Mouse (Mus musculus): ENCODE measurements around the gene Abi3bp. TPM values are rescaled to one million over a fixed set of nuclear protein-coding genes. Genes with fewer than 3 reads are reported as not detected.

Gene Abi3bp
- polyA plus RNA-seq, 1 experiment, result 0.01 TPM

DNA sequence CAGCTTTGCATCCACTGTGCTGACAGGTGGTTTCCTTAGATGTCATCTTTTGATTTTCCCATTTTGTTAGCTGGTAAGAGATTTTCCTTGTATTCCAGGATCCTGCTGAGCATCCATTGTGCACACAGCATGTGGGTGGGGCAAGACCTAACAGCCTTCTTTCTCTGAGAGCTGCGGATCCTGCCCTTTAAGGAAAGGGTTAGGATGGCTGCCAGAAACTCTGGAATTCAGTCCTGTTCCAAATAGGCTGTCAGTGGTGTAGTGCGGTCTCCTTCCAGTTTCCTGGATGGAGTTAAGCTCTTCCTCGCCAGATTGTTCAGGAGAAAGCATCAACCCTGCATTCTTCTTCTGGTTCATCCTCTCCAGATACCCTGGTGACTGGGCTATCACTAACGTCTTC lies 8.8 kb downstream of the Abi3bp start:
- no peak overlapping the region for H3ac ChIP-seq (ENCODE audit: control insufficient read depth, insufficient read length)
- no peaks in the 10 kb centered on the region for H3K36me3 ChIP-seq (ENCODE audit: control insufficient read depth, insufficient read depth)
- TF ChIP-seq MYOD1 (IDR thresholded peaks at IDR 0.05; ENCODE audit: control insufficient read depth in 1 of 3, insufficient read length in 2 of 3, low read depth in 2 of 3) (no peak), TCF12 (IDR thresholded peaks at IDR 0.05; ENCODE audit: insufficient read depth, poor library complexity, severe bottlenecking) (no peak)

GRCm38 (mm10) chr16:56490861-56491260 lies 13.2 kb downstream of the Abi3bp start:
- H3ac ChIP-seq (ENCODE audit: control insufficient read depth, insufficient read length), result no peak overlapping the region
- H3K36me3 ChIP-seq (ENCODE audit: control insufficient read depth, insufficient read depth), result no peaks in the 10 kb centered on the region
- no peak for TF ChIP-seq POLR2AphosphoS2 (IDR thresholded peaks at IDR 0.05; ENCODE audit: insufficient read length, low read depth)
- TF ChIP-seq REST (IDR thresholded peaks at IDR 0.05; ENCODE audit: insufficient read depth, insufficient read length), result no peak
- no peak for TF ChIP-seq TCF3 (IDR thresholded peaks at IDR 0.05; ENCODE audit: insufficient read length, low read depth)
- no peak for TF ChIP-seq USF1 (IDR thresholded peaks at IDR 0.05; ENCODE audit: low read depth)
- TF ChIP-seq POLR2A (IDR thresholded peaks at IDR 0.05; ENCODE audit: insufficient read length, low read depth), result no peak
- TF ChIP-seq TCF12 (IDR thresholded peaks at IDR 0.05; ENCODE audit: insufficient read depth, poor library complexity, severe bottlenecking), result no peak
- H3K4me2 ChIP-seq (ENCODE audit: low read depth), result no peak overlapping the region
- no peak overlapping the region for H3K4me3 ChIP-seq
- H3K79me2 ChIP-seq (ENCODE audit: control insufficient read depth, insufficient read depth), result no peaks in the 10 kb centered on the region
- no peaks in the 10 kb centered on the region for H3K27me3 ChIP-seq (ENCODE audit: control insufficient read depth, insufficient read depth, insufficient read length)

More for the DNA sequence above, 8.8 kb downstream of the Abi3bp start:
- H3K79me2 ChIP-seq (ENCODE audit: control insufficient read depth, insufficient read depth), result no peaks in the 10 kb centered on the region
- no peaks in the 10 kb centered on the region for H3K27me3 ChIP-seq (ENCODE audit: control insufficient read depth, insufficient read depth, insufficient read length)
- H3K4me2 ChIP-seq (ENCODE audit: low read depth), result no peak overlapping the region
- H3K4me3 ChIP-seq, result no peak overlapping the region

GRCm38 (mm10) chr16:56495266-56495665 lies 17.6 kb downstream of the Abi3bp start:
- TF ChIP-seq MYOD1 (IDR thresholded peaks at IDR 0.05; ENCODE audit: control insufficient read depth in 1 of 3, insufficient read length in 2 of 3, low read depth in 2 of 3) (no peak), POLR2A (IDR thresholded peaks at IDR 0.05; ENCODE audit: insufficient read length, low read depth) (no peak), POLR2AphosphoS2 (IDR thresholded peaks at IDR 0.05; ENCODE audit: insufficient read length, low read depth) (no peak), USF1 (IDR thresholded peaks at IDR 0.05; ENCODE audit: low read depth) (no peak), CEBPB (IDR thresholded peaks at IDR 0.05; ENCODE audit: insufficient read depth, poor library complexity, severe bottlenecking) (no peak), REST (IDR thresholded peaks at IDR 0.05; ENCODE audit: insufficient read depth, insufficient read length) (no peak), MAX (IDR thresholded peaks at IDR 0.05; ENCODE audit: low read depth) (no peak), E2F4 (IDR thresholded peaks at IDR 0.05; ENCODE audit: insufficient read depth) (no peak), MYOG (IDR thresholded peaks at IDR 0.05; ENCODE audit: control insufficient read depth in 1 of 3, insufficient read depth in 1 of 3, insufficient read length in 2 of 3, low read depth in 2 of 3) (no peak), SRF (IDR thresholded peaks at IDR 0.05; ENCODE audit: control insufficient read depth, insufficient read length, low read depth) (no peak), TCF3 (IDR thresholded peaks at IDR 0.05; ENCODE audit: insufficient read length, low read depth) (no peak), TCF12 (IDR thresholded peaks at IDR 0.05; ENCODE audit: insufficient read depth, poor library complexity, severe bottlenecking) (no peak)
- Histone ChIP-seq H3K36me3 (ENCODE audit: control insufficient read depth, insufficient read depth) (no peaks in the 10 kb centered on the region), H3ac (ENCODE audit: control insufficient read depth, insufficient read length) (no peak overlapping the region), H3K79me2 (ENCODE audit: control insufficient read depth, insufficient read depth) (no peaks in the 10 kb centered on the region), H3K27me3 (ENCODE audit: control insufficient read depth, insufficient read depth, insufficient read length) (no peaks in the 10 kb centered on the region), H3K4me3 (no peak overlapping the region), H3K4me2 (ENCODE audit: low read depth) (no peak overlapping the region)

DNA sequence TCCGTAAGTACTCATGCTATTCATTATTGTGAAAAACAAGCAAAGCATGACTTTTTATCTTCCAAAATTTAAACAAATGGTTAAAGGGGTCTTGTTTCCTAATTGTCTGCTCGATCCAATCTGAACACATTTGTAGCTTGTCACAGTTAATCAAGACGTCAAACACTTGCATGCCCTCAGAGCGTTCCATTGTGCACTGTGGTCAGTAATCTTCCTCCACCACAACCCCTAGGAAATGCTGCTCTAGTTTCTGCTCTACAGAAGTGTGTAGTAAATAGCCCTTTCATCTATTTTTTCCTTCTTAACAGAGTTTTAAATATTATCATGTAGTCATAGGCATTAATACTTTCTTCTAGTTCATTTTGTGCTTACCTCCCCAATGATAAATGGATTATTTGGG lies 19.1 kb downstream of the Abi3bp start:
- Histone ChIP-seq H3K27me3 (ENCODE audit: control insufficient read depth, insufficient read depth, insufficient read length) (no peaks in the 10 kb centered on the region), H3K79me2 (ENCODE audit: control insufficient read depth, insufficient read depth) (no peaks in the 10 kb centered on the region), H3K4me3 (no peak overlapping the region), H3ac (ENCODE audit: control insufficient read depth, insufficient read length) (no peak overlapping the region), H3K4me2 (ENCODE audit: low read depth) (no peak overlapping the region), H3K36me3 (ENCODE audit: control insufficient read depth, insufficient read depth) (no peaks in the 10 kb centered on the region)
- no peak for TF ChIP-seq CEBPB (IDR thresholded peaks at IDR 0.05; ENCODE audit: insufficient read depth, poor library complexity, severe bottlenecking)
- no peak for TF ChIP-seq SRF (IDR thresholded peaks at IDR 0.05; ENCODE audit: control insufficient read depth, insufficient read length, low read depth)

DNA sequence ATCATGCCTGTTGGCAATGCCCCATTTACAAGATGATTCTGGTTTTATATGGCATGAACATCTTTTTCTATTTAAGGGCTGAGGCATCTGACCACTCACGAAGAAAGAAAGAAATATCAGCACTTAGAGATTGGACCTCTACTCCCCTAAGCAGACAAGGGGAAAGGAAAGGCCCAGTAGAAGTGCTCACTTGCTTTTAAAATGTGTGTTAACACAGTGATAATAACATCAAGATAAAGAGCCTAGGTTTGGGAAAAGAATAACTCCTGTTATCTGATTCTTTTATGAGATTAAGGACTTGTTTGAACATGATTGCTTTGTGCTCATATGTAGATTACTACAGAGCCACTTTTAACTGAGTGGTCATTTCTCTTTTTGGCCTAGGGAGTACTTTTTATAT lies 21.0 kb downstream of the Abi3bp start:
- no peaks in the 10 kb centered on the region for H3K79me2 ChIP-seq (ENCODE audit: control insufficient read depth, insufficient read depth)
- no peak overlapping the region for H3K4me2 ChIP-seq (ENCODE audit: low read depth)
- no peak overlapping the region for H3ac ChIP-seq (ENCODE audit: control insufficient read depth, insufficient read length)
- H3K27me3 ChIP-seq (ENCODE audit: control insufficient read depth, insufficient read depth, insufficient read length), result no peaks in the 10 kb centered on the region
- TF ChIP-seq TCF3 (IDR thresholded peaks at IDR 0.05; ENCODE audit: insufficient read length, low read depth), result no peak
- TF ChIP-seq REST (IDR thresholded peaks at IDR 0.05; ENCODE audit: insufficient read depth, insufficient read length), result no peak
- TF ChIP-seq SRF (IDR thresholded peaks at IDR 0.05; ENCODE audit: control insufficient read depth, insufficient read length, low read depth), result no peak
- TF ChIP-seq TCF12 (IDR thresholded peaks at IDR 0.05; ENCODE audit: insufficient read depth, poor library complexity, severe bottlenecking), result no peak
- no peak for TF ChIP-seq CEBPB (IDR thresholded peaks at IDR 0.05; ENCODE audit: insufficient read depth, poor library complexity, severe bottlenecking)
- no peak for TF ChIP-seq USF1 (IDR thresholded peaks at IDR 0.05; ENCODE audit: low read depth)
- no peak for TF ChIP-seq E2F4 (IDR thresholded peaks at IDR 0.05; ENCODE audit: insufficient read depth)
- no peak for TF ChIP-seq POLR2AphosphoS2 (IDR thresholded peaks at IDR 0.05; ENCODE audit: insufficient read length, low read depth)
- no peak overlapping the region for H3K4me3 ChIP-seq
- H3K36me3 ChIP-seq (ENCODE audit: control insufficient read depth, insufficient read depth), result no peaks in the 10 kb centered on the region

DNA sequence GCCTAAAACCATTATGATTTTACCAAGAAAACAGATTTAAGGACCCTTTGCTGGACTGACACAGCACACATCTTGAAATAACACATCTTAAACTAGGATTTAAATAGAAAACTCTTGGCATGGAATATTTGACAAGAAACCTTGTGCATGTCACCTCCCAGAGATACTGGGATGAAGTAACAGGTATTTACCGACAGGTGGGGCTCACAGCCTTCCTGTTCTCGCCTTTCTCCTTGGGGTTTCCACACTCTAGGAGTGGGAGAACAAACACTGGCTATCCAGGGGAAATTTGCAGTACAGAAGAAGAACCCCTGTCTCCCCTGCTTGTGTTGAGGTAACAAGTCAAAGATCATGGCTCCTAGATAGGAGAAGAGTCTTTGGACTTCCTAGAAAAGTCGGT lies 22.8 kb downstream of the Abi3bp start:
- no peaks in the 10 kb centered on the region for H3K27me3 ChIP-seq (ENCODE audit: control insufficient read depth, insufficient read depth, insufficient read length)
- no peak overlapping the region for H3ac ChIP-seq (ENCODE audit: control insufficient read depth, insufficient read length)
- H3K36me3 ChIP-seq (ENCODE audit: control insufficient read depth, insufficient read depth), result no peaks in the 10 kb centered on the region
- H3K79me2 ChIP-seq (ENCODE audit: control insufficient read depth, insufficient read depth), result no peaks in the 10 kb centered on the region
- no peak overlapping the region for H3K4me2 ChIP-seq (ENCODE audit: low read depth)
- no peak for TF ChIP-seq MYOG (IDR thresholded peaks at IDR 0.05; ENCODE audit: control insufficient read depth in 1 of 3, insufficient read depth in 1 of 3, insufficient read length in 2 of 3, low read depth in 2 of 3)
- TF ChIP-seq TCF12 (IDR thresholded peaks at IDR 0.05; ENCODE audit: insufficient read depth, poor library complexity, severe bottlenecking), result no peak
- no peak for TF ChIP-seq SRF (IDR thresholded peaks at IDR 0.05; ENCODE audit: control insufficient read depth, insufficient read length, low read depth)
- no peak for TF ChIP-seq MAX (IDR thresholded peaks at IDR 0.05; ENCODE audit: low read depth)
- no peak for TF ChIP-seq REST (IDR thresholded peaks at IDR 0.05; ENCODE audit: insufficient read depth, insufficient read length)
- no peak for TF ChIP-seq USF1 (IDR thresholded peaks at IDR 0.05; ENCODE audit: low read depth)
- no peak for TF ChIP-seq POLR2A (IDR thresholded peaks at IDR 0.05; ENCODE audit: insufficient read length, low read depth)
- no peak for TF ChIP-seq CEBPB (IDR thresholded peaks at IDR 0.05; ENCODE audit: insufficient read depth, poor library complexity, severe bottlenecking)
- TF ChIP-seq POLR2AphosphoS2 (IDR thresholded peaks at IDR 0.05; ENCODE audit: insufficient read length, low read depth), result no peak
- no peak for TF ChIP-seq TCF3 (IDR thresholded peaks at IDR 0.05; ENCODE audit: insufficient read length, low read depth)
- no peak for TF ChIP-seq E2F4 (IDR thresholded peaks at IDR 0.05; ENCODE audit: insufficient read depth)
- H3K4me3 ChIP-seq, result no peak overlapping the region
